Mouse (Mus musculus) CD4-positive, CD25-positive, alpha-beta regulatory T cell, adult 2 months (primary cell): ENCODE measurements around the gene Cacna1c.

Experiments
- DNase-seq: peaks from one replicate; pipeline ENCODE4 v3.0.0-alpha.2; 2012; ENCODE audit warnings: low read depth, low spot score

The Cacna1c gene

DNA sequence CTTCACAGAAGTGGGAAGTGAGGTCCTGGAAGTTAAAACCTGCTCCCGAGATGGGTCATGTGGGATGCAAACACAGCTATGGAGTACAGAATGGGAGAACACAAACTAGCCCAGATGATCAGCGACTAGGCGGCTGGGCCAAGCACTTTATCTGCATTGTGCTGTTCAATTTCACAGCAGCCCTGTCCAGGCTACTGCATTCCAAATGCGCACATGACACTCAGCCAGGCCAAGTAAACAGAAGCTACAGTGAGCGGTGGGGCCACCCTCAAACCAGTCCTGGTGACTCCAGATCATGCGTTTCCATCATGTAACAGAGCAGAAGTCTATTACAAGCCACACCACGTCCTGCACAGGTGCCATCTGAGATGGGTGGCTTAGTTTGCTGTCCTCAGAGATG, 376.6 kb downstream of the Cacna1c start:
- no peak for DNase-seq

DNA sequence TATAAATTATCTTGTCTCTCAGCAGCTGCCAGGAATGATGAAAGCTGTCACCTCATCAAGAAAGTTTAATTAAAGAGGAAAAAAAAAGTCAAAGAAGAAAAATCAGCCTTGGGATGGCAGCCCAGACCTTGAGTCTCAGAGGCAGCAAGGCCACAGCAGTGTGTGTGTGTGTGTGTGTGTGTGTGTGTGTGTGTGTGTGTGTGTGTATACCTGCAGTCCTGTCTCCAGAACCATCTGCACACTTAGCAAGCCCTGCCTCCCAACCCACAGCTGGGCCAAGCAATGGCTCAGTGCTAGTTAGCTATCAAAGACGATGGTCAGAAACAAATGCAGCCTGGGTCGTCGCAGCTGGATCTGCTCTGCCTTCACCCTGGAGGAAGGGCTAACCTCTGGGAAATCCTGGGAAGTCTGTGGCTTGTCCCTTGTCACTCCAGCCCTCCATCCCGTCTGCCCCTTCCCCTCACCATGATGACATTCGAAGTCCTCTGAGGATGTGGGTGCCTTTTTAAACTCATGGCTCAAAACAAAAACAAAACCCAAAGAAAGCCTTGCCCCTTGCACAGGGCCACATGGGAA, 378.2 kb downstream of the Cacna1c start:
- DNase-seq = no peak

DNA sequence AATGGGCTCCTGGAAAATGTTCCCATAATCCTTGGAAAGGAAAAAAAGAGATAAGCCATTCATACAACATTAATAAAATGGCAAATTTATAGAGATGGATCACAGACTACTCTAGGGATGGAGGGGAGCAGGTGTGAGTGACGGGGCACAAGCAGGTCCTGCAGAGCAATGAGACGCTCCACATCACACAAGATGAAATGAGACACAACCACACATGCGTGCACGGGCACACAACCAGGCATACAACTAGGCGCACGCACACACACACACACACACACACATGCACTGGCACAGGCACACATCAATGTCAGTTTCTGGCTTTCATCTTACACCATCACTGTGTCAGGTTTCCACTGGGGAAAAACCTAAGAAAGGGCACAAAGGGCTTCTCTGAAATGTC, 380.0 kb downstream of the Cacna1c start:
- no peak for DNase-seq

DNA sequence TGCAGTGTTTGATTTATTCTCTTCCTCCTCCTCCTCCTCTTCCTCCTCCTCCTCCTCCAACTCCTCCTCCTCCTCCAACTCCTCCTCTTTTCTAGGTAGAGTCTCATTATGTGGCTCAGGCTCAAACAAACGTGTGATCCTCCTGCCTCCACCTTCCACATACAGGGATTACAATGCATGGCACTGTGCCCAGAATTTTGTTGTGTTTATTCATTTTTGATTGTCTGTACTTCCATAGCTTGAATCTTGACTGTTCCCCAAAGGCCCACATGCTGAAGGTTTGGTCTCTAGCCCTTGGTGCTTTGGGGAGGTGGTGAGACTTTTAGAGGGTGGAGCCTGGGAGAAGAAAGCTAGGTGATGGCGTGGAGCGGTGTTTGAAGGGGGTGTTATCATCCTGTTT, 383.7 kb downstream of the Cacna1c start:
- no peak for DNase-seq

DNA sequence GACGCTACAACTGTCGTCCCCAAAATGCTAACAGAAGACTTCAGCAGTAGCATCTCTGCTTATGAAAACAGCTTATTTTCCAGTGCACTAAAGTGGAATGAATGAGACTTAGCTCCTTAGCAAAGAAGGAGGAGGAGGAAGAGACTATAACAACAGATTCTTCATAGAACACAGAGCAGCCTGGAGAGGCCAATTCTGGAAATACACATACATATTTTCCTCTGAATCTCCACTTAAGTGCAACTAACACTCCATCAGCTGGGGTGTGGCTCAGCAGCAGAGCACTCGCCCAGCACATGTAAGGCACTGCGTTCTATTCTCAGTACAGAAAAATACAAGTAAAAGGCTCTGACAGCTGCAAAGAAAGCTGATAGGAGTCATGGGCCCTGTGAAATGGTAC, 384.2 kb downstream of the Cacna1c start:
- no peak for DNase-seq

DNA sequence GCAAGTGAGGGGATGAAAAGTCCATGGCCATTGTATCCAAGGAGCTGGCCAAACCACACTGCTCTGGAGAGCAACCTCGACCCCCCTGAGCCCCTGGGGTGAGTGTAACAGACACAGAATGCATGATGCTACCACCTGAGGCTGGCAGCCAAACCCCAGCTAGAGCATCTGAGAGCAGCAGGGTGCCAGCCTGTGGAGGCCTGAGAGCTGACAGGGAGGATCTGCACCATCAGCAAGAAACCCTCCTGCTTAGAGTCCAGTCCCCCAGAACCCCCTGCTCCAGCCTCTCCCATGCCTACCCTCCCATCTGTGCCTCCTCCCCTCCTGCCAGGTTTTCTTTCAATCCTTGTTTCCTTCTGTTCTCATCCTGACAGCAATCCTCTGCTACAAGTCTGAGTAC, 385.4 kb downstream of the Cacna1c start:
- no peak for DNase-seq

DNA sequence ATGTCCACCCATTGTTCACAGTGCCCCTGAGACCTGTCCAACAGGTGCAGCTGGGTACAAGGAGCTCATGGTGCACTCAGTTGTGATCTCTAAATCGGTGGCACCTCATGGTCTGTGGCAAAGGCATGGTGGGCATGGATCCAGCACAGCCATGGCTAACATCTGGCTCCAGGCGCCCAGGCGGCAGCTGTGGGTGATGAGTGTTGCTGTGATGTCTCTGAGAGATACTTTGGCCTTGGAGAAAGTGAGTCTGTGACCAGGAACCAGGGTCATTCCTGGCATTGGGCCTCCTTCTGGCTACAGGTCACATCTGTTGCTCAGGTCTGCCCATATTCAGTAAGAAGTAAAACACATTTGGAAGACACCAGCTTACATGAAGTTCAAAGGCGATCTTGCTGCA, 391.1 kb downstream of the Cacna1c start:
- DNase-seq = no peak

DNA sequence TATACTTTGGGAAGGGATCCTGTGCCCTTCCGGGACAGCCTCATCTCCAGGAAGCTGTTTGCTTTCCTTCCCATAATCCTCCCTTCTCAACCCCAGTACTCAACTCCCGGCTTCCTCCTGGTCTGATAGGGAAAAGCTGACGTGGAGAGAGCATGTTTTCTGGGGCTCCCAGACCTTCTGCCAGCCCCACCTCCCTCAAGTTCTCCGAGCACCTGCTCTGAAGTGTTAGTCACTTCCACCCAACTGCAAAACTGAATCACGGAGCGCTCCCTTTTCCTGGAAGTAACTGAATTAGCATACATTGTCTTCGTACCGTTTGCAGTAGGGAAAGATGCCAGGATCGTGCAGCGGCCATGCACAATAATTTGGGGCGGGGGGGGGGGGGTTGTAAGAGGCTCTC, 393.9 kb downstream of the Cacna1c start:
- no peak for DNase-seq

DNA sequence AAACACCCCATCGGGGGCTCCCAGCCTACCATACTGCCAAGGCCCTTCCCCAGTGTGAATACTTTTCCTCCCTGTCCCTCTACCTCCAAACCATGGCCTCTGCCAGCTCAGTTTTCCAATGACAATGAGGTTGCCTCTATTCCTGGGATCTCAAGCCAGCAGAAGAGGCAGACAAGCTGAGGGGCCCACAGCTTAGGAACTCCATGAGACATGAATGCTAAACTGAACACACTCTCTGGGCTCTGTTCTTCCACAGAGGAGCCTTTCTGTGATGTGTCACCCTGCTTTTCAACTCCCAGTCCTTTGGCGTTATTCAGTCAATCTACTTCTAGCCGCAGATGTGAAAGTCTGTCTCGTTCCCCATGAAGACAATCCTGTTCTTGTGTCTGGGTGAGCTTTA, 399.8 kb downstream of the Cacna1c start:
- DNase-seq = no peak

DNA sequence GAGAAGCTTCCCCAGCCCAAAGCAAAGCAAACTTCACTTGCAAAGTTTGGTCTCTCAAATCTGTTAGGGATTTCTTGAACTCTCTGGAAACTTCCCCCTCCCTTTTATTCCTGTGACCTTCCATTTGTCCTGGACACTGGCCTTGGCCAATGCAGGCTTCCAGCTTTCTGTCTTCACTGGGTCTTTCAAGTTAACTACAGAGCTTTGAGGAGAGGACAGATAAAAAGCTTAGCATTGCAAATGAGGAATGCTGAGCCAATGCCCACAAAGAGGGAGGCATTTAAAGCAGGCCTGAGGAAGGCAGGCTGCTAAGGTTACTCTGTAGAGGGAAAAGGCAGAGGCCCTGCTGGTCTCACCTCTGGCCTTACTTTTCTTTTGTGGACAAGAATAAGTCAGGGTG, 400.5 kb downstream of the Cacna1c start:
- no peak for DNase-seq

DNA sequence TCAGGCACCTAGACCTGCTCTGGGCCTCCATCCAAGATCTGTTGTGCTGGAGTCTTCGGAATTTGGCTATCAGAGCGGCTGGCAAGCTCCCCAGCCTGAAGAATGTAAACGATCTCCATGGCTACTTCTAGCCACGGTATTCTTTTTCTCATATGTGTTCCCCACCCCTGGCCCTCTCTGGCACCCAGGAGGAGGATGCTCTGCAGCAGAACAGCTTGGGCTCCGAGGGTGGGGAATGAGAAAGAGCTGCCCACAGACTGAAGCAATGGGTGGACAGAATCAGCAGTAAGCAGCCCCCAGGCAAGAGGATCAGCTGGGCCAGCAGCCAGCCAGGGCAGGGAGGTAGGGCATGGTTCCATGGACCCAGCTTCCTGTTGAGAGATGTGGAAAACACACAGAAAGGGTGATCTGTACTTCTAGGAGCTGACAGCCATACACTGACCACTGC, 404.3 kb downstream of the Cacna1c start:
- DNase-seq = no peak

DNA sequence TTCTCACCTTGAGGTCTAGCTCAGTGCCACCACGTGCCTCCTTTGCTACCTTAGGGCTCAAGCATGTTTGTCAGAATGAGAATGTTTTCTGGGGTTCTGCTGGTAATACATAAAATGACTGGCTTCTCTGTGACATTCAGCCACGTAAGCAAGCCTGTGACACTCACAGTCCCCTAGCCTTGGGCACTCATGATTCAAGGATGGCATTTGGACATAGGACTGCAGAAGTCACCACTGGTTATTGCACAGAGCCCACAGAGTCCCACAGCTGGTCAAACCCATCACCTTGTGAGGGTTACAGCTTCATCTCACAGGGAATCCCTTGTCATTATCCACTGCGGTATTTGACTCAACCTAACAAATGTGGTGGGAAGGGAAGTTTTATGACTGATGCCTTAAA, 408.3 kb downstream of the Cacna1c start:
- DNase-seq = no peak

DNA sequence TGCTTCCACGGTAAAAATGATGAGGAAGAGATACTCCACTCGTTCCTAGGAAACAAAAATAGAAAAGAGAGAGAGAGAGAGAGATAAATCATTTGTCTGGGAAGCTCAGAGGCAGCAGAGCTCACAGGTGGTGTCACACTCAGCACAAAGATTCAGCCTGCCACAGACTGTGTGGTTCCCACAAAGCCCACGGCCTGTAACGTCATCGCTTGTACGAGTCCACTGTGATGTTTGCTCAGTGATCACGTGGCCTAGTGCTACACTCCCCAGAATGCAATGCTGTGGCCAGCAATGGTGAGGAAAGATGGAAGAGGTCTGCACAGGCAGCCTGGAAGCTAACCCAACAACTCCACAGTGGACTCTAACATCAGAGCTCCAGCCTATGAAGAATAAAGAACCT, 415.9 kb downstream of the Cacna1c start:
- no peak for DNase-seq

DNA sequence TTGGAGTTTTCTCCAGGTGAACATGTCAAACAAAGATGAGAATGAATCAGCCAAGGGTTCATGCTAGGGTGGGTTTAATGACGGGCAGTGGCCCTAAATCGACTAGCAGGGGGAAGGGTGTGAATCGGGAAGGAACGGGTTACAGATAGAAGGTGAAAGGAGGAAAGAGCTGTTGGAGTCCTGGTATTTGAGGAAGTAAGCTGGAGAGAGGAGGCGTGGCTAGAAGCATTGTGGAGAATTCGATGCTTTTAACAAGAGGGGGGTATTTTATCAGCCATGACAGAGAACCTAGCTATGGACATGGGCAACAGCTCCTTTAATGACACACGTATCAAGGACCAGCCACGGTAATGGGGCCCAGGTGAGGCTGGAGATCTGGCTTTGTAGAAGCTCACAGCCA, 417.0 kb downstream of the Cacna1c start:
- DNase-seq = no peak

DNA sequence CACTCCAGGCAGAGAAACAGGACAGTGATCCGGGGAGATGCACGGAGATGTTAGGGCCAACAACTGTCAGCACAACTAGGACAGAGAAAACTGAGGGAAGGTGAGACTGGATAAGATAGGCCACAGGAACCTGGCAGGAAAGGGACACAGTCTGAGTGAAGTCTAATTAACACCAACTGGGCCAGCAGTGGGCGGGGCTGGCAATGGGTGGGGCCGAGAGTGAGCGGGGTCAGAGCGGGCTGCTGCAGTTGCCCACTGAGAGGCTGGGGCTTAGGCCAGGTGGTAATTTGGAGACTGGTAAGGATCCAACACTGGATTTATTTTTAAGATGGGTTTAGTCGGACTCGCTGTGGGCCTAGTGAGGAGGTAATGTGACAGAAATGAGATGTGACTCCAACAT, 418.8 kb downstream of the Cacna1c start:
- DNase-seq = no peak

DNA sequence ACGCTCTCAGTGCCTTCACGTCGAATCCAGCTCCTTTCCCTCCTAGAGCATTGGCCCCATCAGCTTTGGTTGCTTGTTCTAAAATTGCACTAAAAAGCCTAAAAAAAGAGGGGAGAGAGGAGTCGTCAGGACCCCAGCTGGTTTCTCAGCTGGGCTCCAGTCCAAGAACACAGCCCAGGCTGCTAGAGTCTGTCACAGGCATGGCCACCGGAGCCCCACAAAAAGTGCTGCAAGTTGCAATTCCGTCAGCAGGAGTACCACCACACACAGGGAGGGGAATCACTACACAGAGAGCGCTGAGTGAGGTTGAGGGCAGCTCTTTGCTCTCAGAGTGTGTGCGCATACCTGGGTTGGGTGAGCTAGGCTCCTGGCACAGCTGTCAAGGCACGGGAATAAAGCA, 419.8 kb downstream of the Cacna1c start:
- no peak for DNase-seq

DNA sequence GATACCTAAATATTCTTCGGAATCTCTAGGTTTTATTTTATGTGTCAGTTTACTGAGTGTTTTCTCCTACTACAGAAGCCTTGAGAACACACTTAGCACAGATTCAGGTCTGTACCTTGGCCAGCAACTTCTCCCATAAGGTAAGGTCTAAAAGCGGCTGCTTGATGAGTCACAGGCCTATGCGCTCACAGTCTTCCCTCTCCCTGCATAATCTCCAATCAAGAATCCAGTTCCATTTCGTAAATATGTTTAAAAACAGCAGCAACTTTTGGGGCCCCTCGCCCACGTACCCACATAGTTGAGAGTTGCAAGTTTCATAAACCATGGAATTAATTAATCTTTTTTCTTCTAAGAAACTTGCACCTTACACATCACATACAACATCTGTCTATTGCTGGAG, 423.6 kb downstream of the Cacna1c start:
- no peak for DNase-seq

DNA sequence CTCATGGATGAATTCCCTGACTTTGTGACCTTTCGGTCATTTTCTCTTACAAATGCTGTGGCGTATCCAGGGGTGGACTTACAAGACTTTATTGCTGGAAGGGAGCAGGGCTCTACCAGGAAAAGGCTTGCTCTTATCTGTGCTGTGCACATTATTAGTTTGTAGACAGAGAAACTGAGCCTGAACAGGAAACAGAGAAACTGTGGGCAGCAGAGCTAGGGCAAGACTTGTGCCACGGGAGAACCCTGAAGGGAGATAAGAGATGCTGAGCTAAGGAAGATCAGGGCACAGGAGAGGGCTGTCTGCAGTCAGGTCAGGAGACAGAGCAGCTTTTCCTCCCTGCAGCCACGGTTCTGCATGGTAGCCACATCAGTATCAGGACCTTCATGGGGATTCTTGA, 425.1 kb downstream of the Cacna1c start:
- no peak for DNase-seq

DNA sequence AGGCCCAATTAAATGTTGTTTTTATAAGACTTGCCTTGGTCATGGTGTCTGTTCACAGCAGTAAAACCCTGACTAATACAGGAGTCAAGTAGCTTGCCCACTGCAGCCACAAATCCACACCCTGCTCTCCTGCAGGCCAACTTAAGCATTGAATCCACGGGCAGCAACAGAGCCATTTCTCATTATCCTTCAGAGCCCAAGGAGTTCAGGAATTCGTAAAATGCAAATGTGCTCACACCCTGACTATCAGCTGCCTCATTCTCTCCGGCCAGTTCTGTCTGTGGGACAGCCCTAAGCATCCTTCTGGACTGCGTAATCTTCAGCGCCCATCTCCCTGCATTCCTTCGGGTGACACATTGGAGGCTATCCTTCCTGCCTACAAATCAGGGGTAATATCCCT, 425.8 kb downstream of the Cacna1c start:
- no peak for DNase-seq

DNA sequence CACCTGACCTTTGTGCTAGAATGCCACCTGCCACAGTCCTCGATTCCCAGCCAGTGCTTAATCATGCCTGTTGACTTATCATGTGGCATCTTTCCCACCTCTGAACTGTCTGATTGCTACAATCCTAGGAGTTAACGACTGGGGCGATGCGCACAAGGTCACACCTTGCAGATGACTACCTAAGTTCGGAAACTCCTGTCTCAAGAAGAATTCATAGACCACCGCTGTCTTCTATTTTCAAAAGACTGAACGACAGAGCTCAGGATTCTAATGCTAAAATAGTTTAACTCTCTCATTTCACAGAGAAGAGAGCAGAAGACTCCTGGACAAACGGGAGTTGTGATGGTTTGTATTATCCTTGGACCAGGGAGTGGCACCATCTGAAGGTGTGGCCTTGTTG, 426.4 kb downstream of the Cacna1c start:
- DNase-seq = no peak

DNA sequence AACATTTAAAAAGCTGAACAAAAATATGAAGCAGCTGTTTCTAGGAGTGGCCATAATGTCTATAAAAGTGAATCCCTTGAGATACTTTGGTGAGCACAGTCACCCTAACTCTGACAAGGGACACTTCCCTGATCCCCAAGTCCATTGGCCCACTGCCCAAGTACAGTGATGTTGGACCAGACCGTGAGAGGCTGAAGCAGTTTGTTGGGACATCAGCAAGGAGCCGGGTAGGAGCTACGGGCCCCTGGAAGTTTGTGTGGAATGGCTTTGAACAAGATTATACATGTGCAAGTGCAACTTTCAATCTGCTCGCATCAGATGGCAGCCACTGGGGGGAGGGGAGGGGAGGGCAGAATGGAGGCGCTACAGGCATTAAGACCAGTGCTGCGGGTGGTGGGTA, 428.5 kb downstream of the Cacna1c start:
- no peak for DNase-seq

DNA sequence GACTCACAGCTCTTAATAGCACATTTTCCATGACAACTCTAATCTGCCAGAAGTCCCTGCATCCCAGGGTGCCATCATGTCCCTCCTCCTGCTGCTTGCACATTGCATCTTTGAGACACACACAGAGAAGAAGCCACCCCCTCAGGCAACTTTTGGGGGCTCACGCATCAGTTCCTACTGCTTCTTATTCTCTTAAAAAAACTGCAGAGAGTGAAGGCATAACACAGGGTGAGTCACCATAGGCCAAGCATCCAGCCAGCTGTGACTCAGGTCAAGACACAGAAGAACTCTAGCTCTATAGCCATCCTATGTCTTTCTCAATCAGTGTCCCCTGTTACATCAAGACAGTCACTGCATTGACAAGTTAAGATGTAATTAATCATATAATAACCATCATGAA, 431.0 kb downstream of the Cacna1c start:
- no peak for DNase-seq

DNA sequence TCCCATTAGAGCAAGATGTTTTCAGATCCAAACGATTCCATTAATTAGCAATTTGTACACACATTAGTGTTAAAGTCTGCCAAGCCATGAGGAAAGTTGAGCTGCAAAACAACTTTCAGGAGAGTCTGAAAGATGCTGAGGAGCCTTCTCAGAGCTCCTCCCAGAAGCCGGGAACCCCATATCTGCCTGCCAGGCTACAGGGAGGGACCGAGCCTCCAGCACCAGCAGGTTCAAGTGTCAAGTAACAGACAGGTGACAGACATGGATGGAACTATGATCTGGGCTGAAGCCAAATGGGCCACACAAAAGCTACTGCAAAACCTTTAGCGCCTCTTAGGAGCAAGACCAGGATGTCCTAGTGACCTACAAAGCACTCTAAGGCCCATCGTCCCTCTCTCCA, 437.2 kb downstream of the Cacna1c start:
- DNase-seq = no peak

DNA sequence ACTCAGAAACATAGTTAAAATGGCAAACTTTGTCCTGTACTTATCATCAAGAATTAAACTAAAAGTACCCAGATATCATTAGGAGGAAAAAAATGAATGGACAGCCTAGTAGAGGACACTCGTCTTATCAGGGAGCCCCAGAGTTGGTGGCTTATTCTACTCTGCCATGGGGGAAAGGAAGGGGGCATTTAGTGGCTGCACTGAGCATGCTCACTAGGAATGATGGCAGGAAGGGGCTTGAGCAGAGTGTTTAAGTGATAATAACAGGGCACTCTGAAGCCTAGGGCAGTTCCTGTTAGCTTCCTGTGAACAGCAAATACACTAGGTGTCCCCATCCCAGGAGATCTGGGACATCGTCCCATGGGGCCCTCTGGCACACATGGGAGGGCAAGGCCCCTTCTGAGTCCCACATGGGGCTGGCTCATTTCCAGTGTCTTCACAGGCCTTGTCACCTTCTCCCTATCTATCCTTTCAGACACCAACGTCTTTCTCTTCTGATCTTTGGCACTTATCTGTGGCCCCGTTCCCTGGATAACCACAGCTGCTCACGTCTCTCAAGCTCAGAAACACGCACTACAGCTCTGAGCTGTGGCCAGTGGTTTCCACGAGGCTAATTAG, 437.8 kb downstream of the Cacna1c start:
- no peak for DNase-seq
